Mouse (Mus musculus): Measurements from ENCODE around the gene Lep. TPM values are rescaled to one million over a fixed set of nuclear protein-coding genes. Genes with fewer than 3 reads are reported as not detected.

Lep gene
- total RNA-seq, 4 experiments from 2014 or later = 0.61 to 22.4 (median 4.3) TPM

GRCm38 (mm10) chr6:29117417-29118104 lies 57.5 kb downstream of the Lep start:
- peak; percentile 83 to 87 for DNase-seq (ENCODE audit: low spot score in 2 of 2)

GRCm38 (mm10) chr6:29118231-29118630 lies 58.2 kb downstream of the Lep start:
- DNase-seq (ENCODE audit: low spot score in 2 of 2) = no peak

GRCm38 (mm10) chr6:29118963-29119362 lies 58.9 kb downstream of the Lep start:
- no peak for DNase-seq (ENCODE audit: low spot score in 2 of 2)

GRCm38 (mm10) chr6:29119990-29120389 lies 60.0 kb downstream of the Lep start:
- DNase-seq (ENCODE audit: low spot score in 2 of 2) = no peak

Small RNA genes lying within 50 kb of the gene (microRNA-seq; reads per million reads assigned to microRNA genes)
- 14.1 reads per million, percentile 11 among the genes with 10 or more reads in this experiment for gene Mir129-1

Other genes starting within 250 kb of the Lep start
- under 1 TPM; 0.22 to 0.38 (median 0.23) TPM for gene Lrrc4, start 228.5 kb upstream of the Lep start, total RNA-seq (2022)
- 10 to 100 TPM; 10.7 to 15.9 (median 14.8) TPM for gene Rbm28, start 104.8 kb downstream of the Lep start, total RNA-seq (2022)
- under 1 TPM; 0.46 to 0.70 (median 0.53) TPM for gene Prrt4, start 119.4 kb downstream of the Lep start, total RNA-seq (2022)
- 10 to 100 TPM in 3 of 4 experiments, 1 to 10 TPM in 1; 9.7 to 13.5 (median 10.9) TPM for gene Impdh1, start 156.1 kb downstream of the Lep start, total RNA-seq (2022)
- gene Hilpda, start 212.3 kb downstream of the Lep start, total RNA-seq (2022) = 1 to 10 TPM; 2.8 to 3.9 (median 3.3) TPM
- not detected for gene Fam71f2, start 219.4 kb downstream of the Lep start, total RNA-seq (2022)